Mouse (Mus musculus): ENCODE measurements around the gene Gm17577.
"Not testable (repeated sequence)": the region's sequence is repeated elsewhere in the genome, so short reads cannot be mapped to it uniquely, and the experiment has no call there.

DNA sequence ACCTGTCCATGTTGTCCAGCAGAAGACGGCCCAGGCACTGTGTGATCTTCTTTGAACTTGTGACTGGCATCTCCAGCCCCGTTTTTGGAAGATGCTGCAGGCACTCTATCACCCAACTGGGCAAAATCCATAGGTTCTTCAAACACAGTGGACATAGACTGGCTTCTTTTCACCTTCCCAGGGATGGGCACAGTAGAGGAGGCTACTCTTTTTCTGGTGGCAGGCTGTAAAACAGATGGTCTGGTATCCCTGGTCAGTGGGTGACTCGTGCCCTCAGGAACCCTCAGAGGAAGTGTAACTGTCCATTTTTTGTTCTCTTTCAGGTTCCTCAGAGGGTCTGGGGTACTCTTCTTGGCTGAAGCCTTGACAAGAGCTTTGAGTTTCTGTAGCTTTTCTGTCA, at the start of gene Gm17577:
- not testable (repeated sequence) for TF ChIP-seq CTCF (IDR thresholded peaks at IDR 0.05; ENCODE audit: control insufficient read depth, insufficient read depth, low read length); POLR2A (IDR thresholded peaks at IDR 0.05; ENCODE audit: borderline replicate concordance, control insufficient read depth, low read depth, low read length)
